Mouse (Mus musculus): ENCODE results near the gene Slc7a15.
A peak's percentile ranks its signal among the peaks of the same experiment; 100 is the strongest.

Slc7a15 gene

DNA sequence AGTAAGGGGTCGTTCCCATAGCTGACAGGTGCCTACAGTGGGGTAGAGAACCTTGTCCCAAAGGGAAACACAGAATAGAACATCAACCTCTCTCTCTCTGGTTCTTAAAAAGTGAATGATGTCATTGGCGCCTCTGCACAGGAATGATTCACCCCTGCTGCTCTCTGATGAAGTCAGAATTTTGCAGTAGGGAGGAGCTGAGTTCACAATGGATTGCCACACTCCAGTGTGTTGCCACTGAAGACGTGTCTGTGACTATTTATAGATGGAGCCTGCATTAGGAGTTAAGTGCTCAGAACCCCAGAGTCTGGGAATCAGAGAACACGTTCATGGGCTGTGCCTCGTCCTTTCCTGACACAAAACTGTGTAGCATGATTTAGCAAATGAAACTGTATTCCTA, 89.2 kb downstream of the Slc7a15 start:
- Histone ChIP-seq H3K36me3 (ENCODE audit: insufficient read depth, low read length) (no peaks in the 10 kb centered on the region), H3K9me3 (ENCODE audit: low read length) (no peaks in the 10 kb centered on the region), H3K27me3 (ENCODE audit: insufficient read depth, low read length) (0 out of 2 replicates have a peak, but pooled peaks cover 3% of the 10 kb centered on the region), H3K4me1 (replicated peaks; ENCODE audit: low read depth, low read length) (peaks cover 15% of the 10 kb centered on the region), H3K4me3 (replicated peaks; ENCODE audit: low read length) (no peak overlapping the region)
- TF ChIP-seq CTCF (conservative IDR thresholded peaks at IDR 0.05; ENCODE audit: low read length), result no peak
- TF ChIP-seq POU5F1 (IDR thresholded peaks at IDR 0.05; ENCODE audit: borderline replicate concordance, low read length), result no peak

DNA sequence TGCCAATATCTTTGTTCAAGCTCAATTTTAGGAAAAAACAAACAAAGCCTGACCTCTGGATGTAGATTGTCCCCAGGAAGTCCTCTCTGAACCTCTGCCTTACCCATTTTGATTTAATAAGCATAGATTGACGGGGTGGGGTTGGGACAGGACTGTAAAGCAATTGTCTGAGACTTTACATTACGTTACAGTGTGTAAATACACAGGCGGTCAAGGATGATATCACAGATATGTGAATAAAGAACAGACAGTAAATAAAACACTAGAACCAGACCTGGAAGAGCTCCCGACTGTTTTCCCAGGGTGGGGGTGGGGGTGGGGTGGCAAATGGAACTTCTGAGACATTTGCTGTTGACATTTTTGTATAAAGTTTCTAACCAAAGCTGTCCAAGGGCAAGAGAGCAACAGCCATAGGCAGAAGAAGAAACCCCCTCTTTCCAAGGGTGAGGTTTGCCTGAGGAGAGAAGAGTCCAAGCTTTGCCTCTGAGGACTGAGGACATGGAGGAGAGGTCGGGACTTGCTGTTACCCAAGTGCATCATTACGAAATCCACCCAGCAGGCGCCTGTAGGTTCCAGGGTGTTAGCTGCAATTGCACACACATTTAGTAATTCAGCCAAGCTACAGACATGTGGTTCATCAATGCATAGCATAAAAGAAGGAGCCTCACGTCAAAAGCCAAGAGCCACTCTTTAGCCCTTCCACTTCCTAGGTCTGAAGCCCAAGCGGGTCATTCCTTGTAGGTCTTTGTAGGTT, 91.7 kb downstream of the Slc7a15 start:
- Histone ChIP-seq H3K4me1 (replicated peaks; ENCODE audit: low read depth, low read length) (peaks cover 8% of the 10 kb centered on the region; the same call in 1 of the 2 replicates), H3K9me3 (ENCODE audit: low read length) (no peaks in the 10 kb centered on the region), H3K36me3 (ENCODE audit: insufficient read depth, low read length) (no peaks in the 10 kb centered on the region), H3K27me3 (ENCODE audit: insufficient read depth, low read length) (0 out of 2 replicates have a peak, but pooled peaks cover 3% of the 10 kb centered on the region), H3K4me3 (replicated peaks; ENCODE audit: low read length) (no peak overlapping the region)
- TF ChIP-seq NANOG (IDR thresholded peaks at IDR 0.05; ENCODE audit: borderline replicate concordance, low read length) (no peak), CTCF (conservative IDR thresholded peaks at IDR 0.05; ENCODE audit: low read length) (no peak), POU5F1 (IDR thresholded peaks at IDR 0.05; ENCODE audit: borderline replicate concordance, low read length) (no peak)

DNA sequence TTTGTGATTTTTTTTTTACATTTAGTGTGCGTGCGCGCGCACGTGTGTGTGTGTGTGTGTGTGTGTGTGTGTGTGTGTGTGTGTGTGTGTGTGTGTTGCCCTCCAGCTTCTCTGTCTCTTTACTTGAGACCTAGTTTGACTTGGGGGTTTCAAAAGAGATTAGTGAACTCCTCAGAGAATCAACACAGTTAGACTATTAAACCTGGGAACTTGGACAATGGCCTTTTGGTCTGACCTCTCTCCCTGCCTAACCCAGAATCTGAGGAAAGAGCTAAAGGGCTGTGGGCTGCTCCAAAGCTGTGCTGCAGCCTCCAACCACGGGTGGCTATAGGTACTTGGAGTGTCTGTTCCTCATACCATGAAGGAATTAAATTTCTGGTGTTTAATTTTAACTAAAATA, 94.7 kb downstream of the Slc7a15 start:
- peaks cover 19% of the 10 kb centered on the region for H3K4me1 ChIP-seq (replicated peaks; ENCODE audit: low read depth, low read length)
- H3K9me3 ChIP-seq (ENCODE audit: low read length), result no peaks in the 10 kb centered on the region
- H3K36me3 ChIP-seq (ENCODE audit: insufficient read depth, low read length), result no peaks in the 10 kb centered on the region
- TF ChIP-seq NANOG (IDR thresholded peaks at IDR 0.05; ENCODE audit: borderline replicate concordance, low read length) (no peak), POU5F1 (IDR thresholded peaks at IDR 0.05; ENCODE audit: borderline replicate concordance, low read length) (no peak)
- peaks cover 10% of the 10 kb centered on the region for H3K27me3 ChIP-seq (ENCODE audit: insufficient read depth, low read length)
- H3K4me3 ChIP-seq (replicated peaks; ENCODE audit: low read length), result no peak overlapping the region

DNA sequence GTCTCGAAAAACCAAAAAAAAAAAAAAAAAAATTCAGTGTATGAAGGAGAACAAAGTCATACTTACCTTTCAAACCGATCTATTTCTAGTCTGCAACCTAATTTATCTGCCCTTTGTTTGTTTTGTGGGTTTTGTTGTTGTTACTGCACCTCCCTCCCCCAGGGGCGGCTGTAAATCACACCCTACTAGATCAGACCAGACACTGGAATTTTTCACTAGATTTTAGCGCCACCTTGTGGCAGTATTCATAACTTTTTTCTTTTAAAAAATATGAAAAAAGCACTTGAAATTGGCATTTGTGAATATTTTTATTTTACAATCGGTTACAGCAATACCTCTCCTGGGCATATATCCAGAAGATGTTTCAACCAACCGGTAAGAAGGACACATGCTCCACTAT, 96.3 kb downstream of the Slc7a15 start:
- peaks cover 33% of the 10 kb centered on the region for H3K4me1 ChIP-seq (replicated peaks; ENCODE audit: low read depth, low read length)
- H3K27me3 ChIP-seq (ENCODE audit: insufficient read depth, low read length), result peaks cover 15% of the 10 kb centered on the region
- H3K4me3 ChIP-seq (replicated peaks; ENCODE audit: low read length), result no peak overlapping the region
- no peaks in the 10 kb centered on the region for H3K36me3 ChIP-seq (ENCODE audit: insufficient read depth, low read length)
- peak; percentile 33 for TF ChIP-seq CTCF (conservative IDR thresholded peaks at IDR 0.05; ENCODE audit: low read length)
- TF ChIP-seq POU5F1 (IDR thresholded peaks at IDR 0.05; ENCODE audit: borderline replicate concordance, low read length), result no peak
- H3K9me3 ChIP-seq (ENCODE audit: low read length), result no peaks in the 10 kb centered on the region

DNA sequence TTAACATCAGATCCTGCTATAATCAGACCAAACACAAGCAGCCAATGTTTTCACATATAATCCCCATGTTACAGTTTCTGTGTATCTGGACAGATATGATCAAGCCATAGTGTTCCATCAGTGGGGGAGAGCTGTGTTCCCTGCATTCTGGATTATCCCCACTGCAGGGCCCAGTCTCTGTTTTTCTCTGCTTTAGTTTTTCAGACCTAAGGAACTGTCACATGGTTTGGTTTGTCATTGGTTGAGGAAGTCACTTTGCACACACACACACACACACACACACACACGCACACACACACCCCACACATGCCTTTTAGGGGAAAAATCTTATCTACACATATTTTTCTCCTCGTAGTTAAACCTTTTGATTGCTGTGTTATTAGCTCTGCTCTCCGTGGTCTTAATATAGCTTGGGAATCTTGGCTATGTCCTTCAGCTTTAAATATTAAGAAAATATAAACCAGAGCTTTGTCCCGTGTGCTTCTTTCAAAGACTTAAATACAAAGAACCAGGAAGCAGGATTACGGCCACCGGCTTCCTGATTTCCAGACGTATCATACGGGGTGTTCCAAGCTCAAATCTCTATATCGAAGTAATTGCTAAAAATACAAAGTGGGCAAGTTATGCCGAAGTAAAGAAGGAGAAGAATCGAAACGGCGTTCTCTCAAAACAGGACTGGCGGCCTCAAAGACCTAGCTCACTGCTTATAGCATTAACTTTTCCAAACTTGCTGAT, 97.1 kb downstream of the Slc7a15 start:
- H3K4me1 ChIP-seq (replicated peaks; ENCODE audit: low read depth, low read length), result peaks cover 37% of the 10 kb centered on the region
- no peak for TF ChIP-seq POU5F1 (IDR thresholded peaks at IDR 0.05; ENCODE audit: borderline replicate concordance, low read length)
- no peak for TF ChIP-seq CTCF (conservative IDR thresholded peaks at IDR 0.05; ENCODE audit: low read length)
- TF ChIP-seq NANOG (IDR thresholded peaks at IDR 0.05; ENCODE audit: borderline replicate concordance, low read length), result no peak
- H3K27me3 ChIP-seq (ENCODE audit: insufficient read depth, low read length), result peaks cover 15% of the 10 kb centered on the region
- no peaks in the 10 kb centered on the region for H3K36me3 ChIP-seq (ENCODE audit: insufficient read depth, low read length)
- no peaks in the 10 kb centered on the region for H3K9me3 ChIP-seq (ENCODE audit: low read length)
- H3K4me3 ChIP-seq (replicated peaks; ENCODE audit: low read length), result no peak overlapping the region

DNA sequence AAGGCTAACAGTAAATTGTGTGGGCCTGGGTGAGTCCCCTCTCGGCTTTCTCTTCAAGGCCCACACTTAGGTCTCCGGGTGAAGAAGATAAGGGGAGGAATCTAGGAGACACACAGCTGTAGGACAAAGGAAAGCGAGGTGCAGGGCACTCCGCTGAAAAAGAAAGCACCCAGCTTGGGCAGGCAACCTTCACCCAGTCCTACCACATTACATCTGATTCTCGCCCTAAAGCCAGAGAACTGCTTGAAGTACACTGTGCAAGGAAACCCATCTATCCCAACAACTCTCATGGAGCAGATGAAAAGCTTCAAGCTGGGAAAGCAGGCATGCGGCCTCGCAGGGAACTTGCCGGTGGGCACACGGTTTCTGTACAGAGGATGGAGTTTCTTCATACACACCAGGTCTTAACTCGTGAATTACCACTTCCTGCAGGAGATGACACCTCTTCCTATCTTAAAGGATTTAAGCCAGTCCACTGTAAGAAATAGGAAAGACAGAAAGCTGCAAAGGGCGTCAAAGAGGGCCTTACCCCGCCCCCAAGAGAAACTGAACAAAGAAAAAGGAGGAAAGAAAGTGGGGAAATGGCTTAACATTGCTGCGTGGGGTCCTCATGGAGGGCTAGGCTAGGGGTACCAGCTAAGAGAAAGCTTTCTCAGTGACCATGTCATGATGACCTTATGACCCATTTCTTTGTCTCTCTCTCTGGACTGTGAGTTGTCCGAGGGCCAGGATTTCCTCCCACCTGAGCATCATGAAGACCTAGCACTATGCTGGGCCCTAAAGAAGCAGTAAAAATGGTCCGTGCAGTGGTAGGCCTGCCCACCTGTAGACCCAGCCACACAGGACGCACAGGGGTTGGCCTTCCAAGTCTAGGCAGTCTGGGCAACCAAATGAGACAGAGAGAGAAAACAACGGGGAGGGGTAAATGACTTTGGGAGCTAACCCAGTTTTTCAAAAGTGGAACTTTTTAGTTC, 98.0 kb downstream of the Slc7a15 start:
- H3K4me1 ChIP-seq (replicated peaks; ENCODE audit: low read depth, low read length), result peaks cover 42% of the 10 kb centered on the region
- no peaks in the 10 kb centered on the region for H3K9me3 ChIP-seq (ENCODE audit: low read length)
- H3K36me3 ChIP-seq (ENCODE audit: insufficient read depth, low read length), result no peaks in the 10 kb centered on the region
- TF ChIP-seq POU5F1 (IDR thresholded peaks at IDR 0.05; ENCODE audit: borderline replicate concordance, low read length) (no peak), CTCF (conservative IDR thresholded peaks at IDR 0.05; ENCODE audit: low read length) (no peak), NANOG (IDR thresholded peaks at IDR 0.05; ENCODE audit: borderline replicate concordance, low read length) (no peak)
- H3K4me3 ChIP-seq (replicated peaks; ENCODE audit: low read length), result peak overlapping the region; percentile 91
- H3K27me3 ChIP-seq (ENCODE audit: insufficient read depth, low read length), result peaks cover 15% of the 10 kb centered on the region

DNA sequence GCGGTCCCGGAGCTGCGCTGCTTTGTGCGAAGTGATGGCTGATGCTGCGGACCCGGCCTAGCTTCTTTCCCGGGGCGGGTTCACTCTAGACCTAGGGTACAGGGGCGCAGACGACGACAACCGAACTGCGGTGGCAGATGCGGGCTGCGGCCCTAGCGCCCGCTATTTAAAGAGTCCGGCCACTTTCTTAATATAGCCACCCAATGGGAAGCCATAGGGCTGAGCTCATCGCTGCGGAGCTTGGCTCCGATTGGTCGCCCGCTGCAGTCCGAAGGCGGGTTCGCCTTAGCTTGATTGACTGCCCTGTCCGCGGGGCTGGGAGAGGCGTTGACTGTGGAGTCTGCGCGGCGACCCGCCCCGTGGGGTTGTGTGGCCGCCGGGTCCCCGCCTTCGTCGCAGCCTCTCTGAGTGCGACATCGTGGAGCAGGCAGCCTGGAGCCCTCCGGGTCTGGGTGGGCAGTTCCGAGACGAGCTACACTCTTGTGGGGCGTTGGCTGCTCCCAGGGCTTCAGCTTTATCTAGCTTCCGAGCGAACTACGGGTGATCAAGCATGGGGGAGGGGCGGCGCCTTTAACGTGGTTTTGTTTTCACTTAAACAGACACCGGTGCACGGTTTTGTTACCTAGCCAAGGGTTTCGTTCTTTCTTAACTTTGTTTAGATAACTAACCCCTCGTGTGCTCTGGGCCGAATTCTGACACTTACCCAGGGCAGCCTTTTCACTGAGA, 98.8 kb downstream of the Slc7a15 start, which contains the start of gene Rhob:
Rhob (minus strand) TSS at position 139 of the 726 bp plus-strand sequence.
- Histone ChIP-seq H3K36me3 (ENCODE audit: insufficient read depth, low read length) (no peaks in the 10 kb centered on the region), H3K4me3 (replicated peaks; ENCODE audit: low read length) (peak within 1 kb of the TSS; percentile 91), H3K9me3 (ENCODE audit: low read length) (no peaks in the 10 kb centered on the region), H3K4me1 (replicated peaks; ENCODE audit: low read depth, low read length) (peaks cover 45% of the 10 kb centered on the region), H3K27me3 (ENCODE audit: insufficient read depth, low read length) (peaks cover 15% of the 10 kb centered on the region)
- TF ChIP-seq POU5F1 (IDR thresholded peaks at IDR 0.05; ENCODE audit: borderline replicate concordance, low read length), result no peak
- TF ChIP-seq CTCF (conservative IDR thresholded peaks at IDR 0.05; ENCODE audit: low read length), result no peak
- TF ChIP-seq NANOG (IDR thresholded peaks at IDR 0.05; ENCODE audit: borderline replicate concordance, low read length), result no peak

Data from E14TG2a.4 (cell line).